Mouse (Mus musculus): ENCODE measurements around the gene Samt4. TPM values are rescaled to one million over a fixed set of nuclear protein-coding genes. Genes with fewer than 3 reads are reported as not detected.
"Not testable (repeated sequence)": the region's sequence is repeated elsewhere in the genome, so short reads cannot be mapped to it uniquely, and the experiment has no call there.

Gene Samt4
- polyA plus RNA-seq (2017; shearing (Covaris generic)) = not detected

DNA sequence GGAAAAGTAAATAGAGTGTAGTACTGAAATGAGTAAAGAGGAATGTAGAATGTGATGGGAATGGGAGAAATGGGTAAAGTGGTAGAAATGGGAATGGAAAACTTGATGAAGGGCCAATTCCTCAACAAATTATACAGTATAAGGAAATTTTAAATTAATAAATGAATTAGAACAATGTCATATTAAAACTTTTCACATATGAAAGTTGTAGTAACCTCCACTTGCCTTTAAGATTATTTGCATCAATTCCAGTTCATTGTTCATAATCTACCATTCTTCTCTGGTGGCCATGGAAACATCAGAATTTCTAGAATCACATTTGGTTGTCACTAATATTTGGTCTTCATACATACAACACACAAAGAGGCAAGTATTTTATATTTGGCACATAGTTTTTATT lies at the start of gene Samt4:
TSS of gene Samt4 (plus strand) at position 301 of the 400 bp plus-strand sequence.
- no peak for ATAC-seq

DNA sequence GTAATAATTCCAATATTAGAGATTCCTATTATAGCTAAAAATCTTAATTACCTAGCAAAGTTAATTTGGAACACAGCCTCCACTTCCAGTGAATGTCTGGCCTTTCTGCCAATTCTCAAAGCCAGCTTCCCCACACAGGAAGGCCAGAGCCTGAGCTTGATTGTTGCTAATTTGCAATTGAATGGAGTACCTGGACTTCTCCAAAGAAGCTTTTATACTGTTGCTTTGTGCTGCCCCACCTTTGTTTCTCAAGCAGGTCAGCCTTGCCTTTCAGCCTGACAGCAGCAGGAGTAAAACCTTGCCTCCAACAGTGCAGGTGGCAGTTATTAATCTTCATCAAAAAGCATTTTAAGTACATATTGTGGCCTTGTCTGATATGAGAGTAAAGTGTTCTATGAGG lies 38.1 kb upstream of the Samt4 start:
- not testable (repeated sequence) for ATAC-seq

DNA sequence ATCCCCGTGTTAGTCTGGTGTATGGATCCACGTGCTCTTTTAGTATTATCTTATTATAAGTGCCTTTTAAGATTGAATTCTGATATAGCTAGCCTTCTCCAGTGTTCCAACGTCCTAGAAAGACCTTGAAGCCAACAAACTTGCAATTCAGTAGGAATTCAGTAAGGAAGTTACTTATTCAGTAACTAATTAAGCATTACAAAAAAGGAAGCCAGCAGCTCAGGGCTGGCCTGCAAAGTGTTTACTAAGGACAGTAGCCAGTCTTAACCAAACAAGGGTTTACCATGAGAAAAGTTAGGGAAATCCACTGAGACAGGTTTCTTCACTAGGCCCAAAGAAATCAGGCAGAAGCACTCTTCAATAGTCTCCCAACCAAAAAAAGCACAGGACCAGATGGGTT lies 13.4 kb upstream of the Samt4 start:
- ATAC-seq = not testable (repeated sequence)

Other genes with a start within 250 kb of the Samt4 start
- not detected for gene 4930524N10Rik, start 138.6 kb upstream of the Samt4 start, polyA plus RNA-seq (2017; shearing (Covaris generic))
- gene Samt2, start 97.4 kb downstream of the Samt4 start, polyA plus RNA-seq (2017; shearing (Covaris generic)) = not detected

Data from CD4-positive, CD25-positive, alpha-beta regulatory T cell, adult 4 months (primary cell).